Mouse (Mus musculus): ENCODE measurements around the gene Dab1. TPM values are rescaled to one million over a fixed set of nuclear protein-coding genes. Genes with fewer than 3 reads are reported as not detected.

Gene Dab1
- total RNA-seq (2023; ENCODE audit: inconsistent age) = 0.22 TPM in 1 of 4 replicates, not detected in the others

DNA sequence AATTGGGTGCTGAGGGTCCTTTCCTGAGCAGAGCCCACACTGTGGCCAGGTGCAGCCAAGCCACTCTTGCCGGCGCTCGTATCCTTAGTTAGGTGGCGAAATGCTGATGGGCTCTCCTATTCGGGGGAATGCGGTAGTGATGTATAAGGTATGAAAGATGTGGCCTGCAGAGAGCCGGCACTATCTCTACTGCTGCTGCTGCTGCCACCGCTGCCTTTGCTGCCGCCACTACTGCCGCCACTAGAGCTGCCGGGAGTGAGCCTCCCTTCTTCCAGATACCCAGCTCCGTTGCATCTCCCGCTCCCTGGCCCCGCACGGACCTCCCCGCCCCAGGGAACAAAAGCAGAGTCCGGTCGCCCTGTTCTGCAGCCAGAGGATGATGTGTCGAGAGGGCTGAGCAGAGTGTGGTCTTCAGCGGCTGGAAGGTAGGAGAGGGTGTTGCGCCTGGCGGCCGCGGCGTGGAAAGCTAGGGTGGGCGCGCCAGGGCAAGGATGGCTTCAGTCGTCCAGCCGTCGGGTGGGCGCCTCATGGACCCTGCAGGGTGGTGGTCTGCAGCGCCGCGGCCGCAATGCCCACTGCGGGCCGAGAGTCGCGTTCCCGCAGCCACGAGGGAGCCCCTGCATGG is at the start of gene Dab1:
Dab1 (plus strand) TSS at position 39 of the 625 bp plus-strand sequence.

DNA sequence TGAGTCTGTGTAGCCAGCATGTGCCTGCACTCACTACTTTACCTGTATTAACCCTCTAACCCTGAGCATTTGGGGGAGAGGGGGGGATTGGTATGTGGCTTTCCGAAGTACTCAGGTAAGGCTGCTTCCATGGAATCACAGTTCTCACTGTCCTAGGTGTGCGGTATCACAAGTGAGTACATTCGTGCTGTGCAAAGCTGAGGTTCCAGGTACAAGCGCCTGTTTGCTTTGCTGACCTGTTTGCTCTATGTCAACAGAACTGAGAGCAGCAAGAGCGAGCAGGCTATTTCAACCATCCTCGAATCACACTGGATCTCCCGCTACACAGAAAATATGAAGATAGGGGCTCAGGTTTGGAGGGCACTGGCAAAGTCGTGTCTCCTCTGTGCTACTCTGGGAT is 1146.9 kb downstream of the Dab1 start, which contains the start of gene C8b:
C8b (plus strand) TSS at position 253 of the 400 bp plus-strand sequence.

Data from B cell, adult (primary cell).